Mouse (Mus musculus): Measurements from ENCODE around the gene Tmem232. TPM values are rescaled to one million over a fixed set of nuclear protein-coding genes. Genes with fewer than 3 reads are reported as not detected.

Gene Tmem232
- 0.41 and 0.74 TPM in 2 replicates for polyA plus RNA-seq (2015; fragmentation: Nextera tagmentation; extraction: Ambion mirVana)

DNA sequence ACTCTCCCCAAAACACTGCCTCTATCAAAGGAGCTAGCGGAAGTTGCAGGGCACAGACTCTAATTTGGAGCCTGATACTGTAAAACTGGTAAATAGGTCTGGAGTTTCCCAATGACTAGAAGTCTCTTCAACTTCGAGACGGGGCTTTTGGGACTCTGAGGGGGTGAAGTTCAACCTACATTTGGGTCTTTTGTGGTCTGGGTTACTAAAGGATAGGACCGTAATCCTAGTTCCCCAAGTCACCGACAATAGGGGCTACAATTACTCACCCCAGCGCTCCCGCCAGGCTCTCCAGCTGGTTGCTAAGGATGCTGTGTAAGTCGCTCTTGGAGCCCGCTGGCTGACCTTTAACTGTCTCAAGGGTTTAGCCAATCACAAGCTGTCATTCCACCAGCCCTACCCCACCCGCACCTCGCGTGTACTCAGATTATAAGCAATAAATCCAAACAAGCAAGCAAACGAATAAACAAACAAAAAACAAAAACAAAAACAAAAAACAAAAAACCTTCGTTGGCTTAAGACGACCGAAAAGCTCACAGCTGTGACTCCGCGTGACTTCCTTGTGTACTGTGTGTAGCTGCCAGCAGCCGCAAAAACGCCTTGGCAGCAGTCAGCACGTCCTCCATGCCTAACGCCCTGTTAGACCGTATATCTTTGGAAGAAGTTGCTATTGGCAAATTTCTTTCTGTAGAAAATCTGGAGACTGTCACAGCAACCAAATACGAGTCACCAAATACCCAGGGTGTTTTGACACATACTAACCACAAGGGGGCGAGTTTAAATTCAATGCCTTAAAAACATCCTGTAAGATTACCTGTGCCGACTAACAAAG is at the start of gene Tmem232:
Gene Tmem232, minus strand, starts transcription at position 342 of the 832 bp plus-strand sequence.
- WGBS, result 11% methylated on average over 26 of the region's 26 CpGs
- no peaks in the 10 kb centered on the region for H3K36me3 ChIP-seq
- H3K27me3 ChIP-seq, result no peaks in the 10 kb centered on the region
- no peaks in the 10 kb centered on the region; the same call in 1 of the 2 replicates for H3K4me1 ChIP-seq (replicated peaks)
- H3K9ac ChIP-seq, result no peak within 1 kb of the TSS
- ATAC-seq (ENCODE audit: low FRiP score, low read depth), result peak; percentile 89
- no peaks in the 10 kb centered on the region for H3K9me3 ChIP-seq
- peak within 1 kb of the TSS; percentile 36 for H3K4me3 ChIP-seq
- H3K4me2 ChIP-seq, result peak within 1 kb of the TSS; percentile 54
- no peak within 1 kb of the TSS for H3K27ac ChIP-seq (replicated peaks)

DNA sequence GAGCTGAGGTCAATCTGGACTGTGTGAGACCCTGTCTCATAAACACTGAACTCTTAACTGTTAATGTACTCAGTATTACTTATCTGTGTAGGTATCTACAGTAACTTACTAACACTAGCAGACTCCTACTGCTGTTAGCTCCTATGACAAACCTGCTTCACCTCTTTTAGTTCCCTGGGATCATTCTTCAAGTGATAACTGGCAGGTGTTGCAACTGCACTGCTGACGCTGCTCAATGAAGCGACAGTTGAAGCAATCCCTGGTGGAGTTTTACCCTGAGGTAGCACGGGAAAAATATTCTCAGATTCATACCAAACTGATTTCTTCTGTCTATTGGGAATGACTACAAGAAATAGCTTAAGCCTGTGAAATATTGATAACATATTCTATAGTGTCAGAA is 46.3 kb upstream of the Tmem232 start:
- no peak for ATAC-seq (ENCODE audit: low FRiP score, low read depth)
- Histone ChIP-seq H3K36me3 (peaks cover 9% of the 10 kb centered on the region; the same call in 1 of the 2 replicates), H3K9ac (no peak overlapping the region), H3K27me3 (no peaks in the 10 kb centered on the region), H3K9me3 (no peaks in the 10 kb centered on the region), H3K4me3 (no peak overlapping the region), H3K4me2 (no peak overlapping the region), H3K4me1 (replicated peaks) (no peaks in the 10 kb centered on the region), H3K27ac (replicated peaks) (no peak overlapping the region)
- 80% methylated on average over 3 of the region's 3 CpGs for WGBS

- WGBS, result 81% methylated on average over 5 of the region's 5 CpGs
- H3K9me3 ChIP-seq, result no peaks in the 10 kb centered on the region
- no peak for ATAC-seq (ENCODE audit: low FRiP score, low read depth)
- no peak overlapping the region for H3K4me2 ChIP-seq
- H3K27me3 ChIP-seq, result no peaks in the 10 kb centered on the region
- H3K4me1 ChIP-seq (replicated peaks), result no peaks in the 10 kb centered on the region
- no peak overlapping the region for H3K9ac ChIP-seq
- H3K27ac ChIP-seq (replicated peaks), result no peak overlapping the region
- no peak overlapping the region for H3K4me3 ChIP-seq
- peaks cover 27% of the 10 kb centered on the region for H3K36me3 ChIP-seq
Measured at GRCm38 (mm10) chr17:65581440-65581839, 40.9 kb upstream of the Tmem232 start.

- peaks cover 27% of the 10 kb centered on the region for H3K36me3 ChIP-seq
- no peak overlapping the region for H3K27ac ChIP-seq (replicated peaks)
- WGBS, result 96% methylated on average over 7 of the region's 7 CpGs
- H3K4me3 ChIP-seq, result no peak overlapping the region
- no peak for ATAC-seq (ENCODE audit: low FRiP score, low read depth)
- H3K4me2 ChIP-seq, result no peak overlapping the region
- no peaks in the 10 kb centered on the region for H3K27me3 ChIP-seq
- no peaks in the 10 kb centered on the region for H3K4me1 ChIP-seq (replicated peaks)
- H3K9ac ChIP-seq, result no peak overlapping the region
- H3K9me3 ChIP-seq, result no peaks in the 10 kb centered on the region
Measured at GRCm38 (mm10) chr17:65579766-65580165, 39.2 kb upstream of the Tmem232 start.

GRCm38 (mm10) chr17:65575339-65575738 is 34.8 kb upstream of the Tmem232 start:
- Histone ChIP-seq H3K9me3 (no peaks in the 10 kb centered on the region), H3K27ac (replicated peaks) (no peak overlapping the region), H3K27me3 (no peaks in the 10 kb centered on the region), H3K9ac (no peak overlapping the region), H3K4me1 (replicated peaks) (no peaks in the 10 kb centered on the region), H3K4me3 (no peak overlapping the region), H3K36me3 (peaks cover 12% of the 10 kb centered on the region), H3K4me2 (no peak overlapping the region)
- ATAC-seq (ENCODE audit: low FRiP score, low read depth), result 0 out of 2 replicates have a peak, but pooled peaks have one; percentile 39
- 86% methylated on average over 1 of the region's 1 CpGs for WGBS

- Histone ChIP-seq H3K4me3 (no peak overlapping the region), H3K9me3 (no peaks in the 10 kb centered on the region), H3K4me2 (no peak overlapping the region), H3K4me1 (replicated peaks) (no peaks in the 10 kb centered on the region), H3K36me3 (peaks cover 8% of the 10 kb centered on the region), H3K9ac (no peak overlapping the region), H3K27me3 (no peaks in the 10 kb centered on the region), H3K27ac (replicated peaks) (no peak overlapping the region)
- WGBS, result 86% methylated on average over 8 of the region's 8 CpGs
- ATAC-seq (ENCODE audit: low FRiP score, low read depth), result 0 out of 2 replicates have a peak, but pooled peaks have one; percentile 3
Measured at GRCm38 (mm10) chr17:65574850-65575249, 34.3 kb upstream of the Tmem232 start.

- 90% methylated on average over 9 of the region's 9 CpGs for WGBS
- ATAC-seq (ENCODE audit: low FRiP score, low read depth), result no peak
Measured at GRCm38 (mm10) chr17:65571866-65572265, 31.3 kb upstream of the Tmem232 start.

DNA sequence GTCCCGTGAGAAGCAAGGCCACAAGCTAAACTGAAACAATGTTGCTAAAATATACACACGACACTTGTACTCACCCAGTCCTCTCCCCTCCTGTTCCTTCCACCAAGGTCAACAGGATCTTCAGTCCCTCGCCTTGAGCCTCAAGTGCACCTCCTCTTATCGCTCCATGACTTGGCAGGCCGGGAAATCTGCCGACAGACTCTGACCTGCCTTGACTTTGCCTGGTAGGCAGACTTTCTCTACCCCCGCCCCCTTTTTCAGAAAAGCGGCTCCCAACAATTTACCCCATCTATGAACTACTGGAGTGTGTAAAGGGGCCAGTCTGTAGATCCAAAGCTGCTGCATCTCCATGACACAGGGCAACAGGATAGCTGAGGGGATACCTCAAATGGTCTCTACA is 30.9 kb upstream of the Tmem232 start:
- WGBS, result 90% methylated on average over 8 of the region's 8 CpGs
- H3K4me2 ChIP-seq, result no peak overlapping the region
- no peak overlapping the region for H3K27ac ChIP-seq (replicated peaks)
- no peaks in the 10 kb centered on the region for H3K27me3 ChIP-seq
- no peak for ATAC-seq (ENCODE audit: low FRiP score, low read depth)
- H3K4me3 ChIP-seq, result no peak overlapping the region
- H3K9ac ChIP-seq, result no peak overlapping the region
- no peaks in the 10 kb centered on the region for H3K36me3 ChIP-seq
- no peaks in the 10 kb centered on the region for H3K9me3 ChIP-seq
- H3K4me1 ChIP-seq (replicated peaks), result no peaks in the 10 kb centered on the region

More at GRCm38 (mm10) chr17:65571866-65572265, 31.3 kb upstream of the Tmem232 start:
- Histone ChIP-seq H3K9me3 (no peaks in the 10 kb centered on the region), H3K27ac (replicated peaks) (no peak overlapping the region), H3K4me1 (replicated peaks) (no peaks in the 10 kb centered on the region), H3K4me2 (no peak overlapping the region), H3K4me3 (no peak overlapping the region), H3K9ac (no peak overlapping the region), H3K36me3 (no peaks in the 10 kb centered on the region), H3K27me3 (no peaks in the 10 kb centered on the region)

- no peaks in the 10 kb centered on the region for H3K36me3 ChIP-seq
- H3K27me3 ChIP-seq, result no peaks in the 10 kb centered on the region
- H3K4me3 ChIP-seq, result no peak overlapping the region
- H3K9me3 ChIP-seq, result no peaks in the 10 kb centered on the region
- no peak overlapping the region for H3K9ac ChIP-seq
- WGBS, result 70% methylated on average over 5 of the region's 5 CpGs
- H3K4me1 ChIP-seq (replicated peaks), result peaks cover 3% of the 10 kb centered on the region
- H3K4me2 ChIP-seq, result no peak overlapping the region
- H3K27ac ChIP-seq (replicated peaks), result no peak overlapping the region
- ATAC-seq (ENCODE audit: low FRiP score, low read depth), result no peak
Measured at GRCm38 (mm10) chr17:65564189-65564588, 23.6 kb upstream of the Tmem232 start.

- no peak for ATAC-seq (ENCODE audit: low FRiP score, low read depth)
- WGBS, result 60% methylated on average over 6 of the region's 6 CpGs
- H3K4me1 ChIP-seq (replicated peaks), result peaks cover 8% of the 10 kb centered on the region
- no peak overlapping the region for H3K9ac ChIP-seq
- H3K4me3 ChIP-seq, result no peak overlapping the region
- no peak overlapping the region for H3K4me2 ChIP-seq
- no peaks in the 10 kb centered on the region for H3K36me3 ChIP-seq
- no peak overlapping the region for H3K27ac ChIP-seq (replicated peaks)
- H3K27me3 ChIP-seq, result no peaks in the 10 kb centered on the region
- H3K9me3 ChIP-seq, result no peaks in the 10 kb centered on the region
Measured at GRCm38 (mm10) chr17:65563345-65563744, 22.8 kb upstream of the Tmem232 start.

DNA sequence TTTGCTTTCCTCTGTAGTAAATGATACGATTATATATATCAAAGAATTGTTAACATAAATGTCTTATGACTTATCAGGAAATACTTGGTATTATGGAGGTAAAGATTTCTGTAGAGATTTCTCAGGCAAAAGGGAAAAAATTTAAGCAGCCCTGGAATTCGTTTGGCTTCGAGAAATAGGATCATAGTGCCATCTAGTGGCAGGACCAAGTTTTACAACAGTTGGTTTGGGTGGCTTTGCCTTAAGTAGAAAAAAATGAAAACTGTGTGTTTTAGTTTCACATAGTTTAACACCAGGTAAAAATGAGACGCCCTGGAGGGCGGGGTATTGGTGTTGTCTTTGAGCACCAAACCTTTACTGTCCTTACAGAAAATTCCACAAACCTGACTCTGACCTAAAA is 22.2 kb upstream of the Tmem232 start:
- no peak for ATAC-seq (ENCODE audit: low FRiP score, low read depth)
- 5% methylated on average over 5 of the region's 5 CpGs for WGBS
- Histone ChIP-seq H3K4me3 (no peak overlapping the region), H3K4me1 (replicated peaks) (peaks cover 8% of the 10 kb centered on the region), H3K27me3 (no peaks in the 10 kb centered on the region), H3K27ac (replicated peaks) (no peak overlapping the region), H3K9ac (no peak overlapping the region), H3K9me3 (no peaks in the 10 kb centered on the region), H3K4me2 (no peak overlapping the region), H3K36me3 (no peaks in the 10 kb centered on the region)

DNA sequence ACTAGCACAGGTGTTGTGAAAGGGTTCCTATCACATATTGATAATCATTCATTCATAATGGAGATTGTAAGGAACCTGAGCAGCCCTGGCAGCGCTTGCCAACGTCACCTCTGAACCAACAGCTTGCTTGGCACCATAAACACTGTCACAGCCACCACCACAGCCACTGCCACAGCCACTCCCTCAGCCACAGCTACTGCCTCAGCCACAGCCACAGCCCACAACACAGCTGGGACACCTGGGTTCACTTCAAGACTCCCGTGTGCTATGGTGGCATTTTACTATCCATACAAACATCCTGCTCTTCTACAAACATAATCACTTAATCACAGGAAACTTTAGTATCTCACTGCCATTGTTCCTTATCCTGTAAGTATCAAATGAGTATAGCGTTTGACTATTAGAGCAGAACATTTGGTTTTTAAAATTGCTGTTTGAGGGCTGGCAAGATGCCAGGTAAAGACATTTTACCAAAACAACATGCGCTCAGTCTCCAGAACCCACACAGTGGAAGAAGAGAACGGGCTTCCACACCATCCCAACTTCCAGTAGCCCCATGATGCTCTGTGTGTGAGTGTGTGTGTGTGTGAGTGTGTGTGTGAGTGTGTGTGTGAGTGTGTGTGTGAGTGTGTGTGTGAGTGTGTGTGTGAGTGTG is 20.9 kb upstream of the Tmem232 start:
- ATAC-seq (ENCODE audit: low FRiP score, low read depth), result no peak
- Histone ChIP-seq H3K4me3 (no peak overlapping the region), H3K27me3 (no peaks in the 10 kb centered on the region), H3K27ac (replicated peaks) (no peak overlapping the region), H3K4me2 (no peak overlapping the region), H3K9ac (no peak overlapping the region), H3K36me3 (no peaks in the 10 kb centered on the region), H3K9me3 (no peaks in the 10 kb centered on the region), H3K4me1 (replicated peaks) (peaks cover 8% of the 10 kb centered on the region)
- WGBS, result 78% methylated on average over 6 of the region's 6 CpGs
